Mouse (Mus musculus) CH12.LX (cell line): ENCODE measurements around the gene Mettl26.

ENCODE experiments used
- BHLHE40 ChIP-seq: IDR thresholded peaks from 2 replicates; pipeline ENCODE4 v1.6.1; 2011; ENCODE audit warnings: mild to moderate bottlenecking, low read depth, low read length, improper control_type of control experiment
- CHD2 ChIP-seq: IDR thresholded peaks from 2 replicates; pipeline ENCODE4 v1.6.1; 2011; ENCODE audit warnings: low read length, improper control_type of control experiment
- NELFE ChIP-seq: IDR thresholded peaks from 2 replicates; pipeline ENCODE4 v1.6.1; 2011; ENCODE audit warnings: low read depth, low read length, improper control_type of control experiment
- POLR2A ChIP-seq: IDR thresholded peaks from 2 replicates; pipeline ENCODE4 v1.6.1; 2011; ENCODE audit warnings: low read depth, mild to moderate bottlenecking, improper control_type of control experiment, low read length
- SIN3A ChIP-seq: IDR thresholded peaks from 2 replicates; pipeline ENCODE4 v1.6.1; 2012; ENCODE audit warnings: low read length, improper control_type of control experiment, inconsistent platforms
- USF2 ChIP-seq: conservative IDR thresholded peaks from 2 replicates; pipeline ENCODE4 v1.6.1; 2011; ENCODE audit warnings: low read depth, low read length, improper control_type of control experiment
- ZC3H11A ChIP-seq: IDR thresholded peaks from 2 replicates; pipeline ENCODE4 v1.6.1; 2012; ENCODE audit warnings: low read depth, mild to moderate bottlenecking, inconsistent platforms, low read length, improper control_type of control experiment

GRCm38 (mm10) chr17:25835816-25836215, 39.1 kb upstream of the Mettl26 start:
- TF ChIP-seq USF2 (no peak), POLR2A (no peak), ZC3H11A (no peak), SIN3A (no peak), CHD2 (no peak), NELFE (no peak), BHLHE40 (no peak)
